Mouse (Mus musculus) lung, postnatal 36 days (tissue): ENCODE measurements at regions not wholly inside any gene's neighbourhood (a gene's known extent, or its start where the extent isn't known, plus 50 kb on each side); places are given as distances from the start of the nearest gene placed in this dataset.
A peak's percentile ranks its signal among the peaks of the same experiment; 100 is the strongest.
"Not testable (repeated sequence)": the region's sequence is repeated elsewhere in the genome, so short reads cannot be mapped to it uniquely, and the experiment has no call there.

Experiments
- DNase-seq: peaks from one replicate; pipeline ENCODE4 v3.0.0; 2022; ENCODE audit warnings: mixed read lengths

- no peak for DNase-seq
These were observed 57.3 kb downstream of the Cbln4 start for GRCm38 (mm10) chr2:171985813-171986572.

GRCm38 (mm10) chr2:171969311-171969905 is 73.9 kb downstream of the Cbln4 start:
- DNase-seq, result no peak

DNA sequence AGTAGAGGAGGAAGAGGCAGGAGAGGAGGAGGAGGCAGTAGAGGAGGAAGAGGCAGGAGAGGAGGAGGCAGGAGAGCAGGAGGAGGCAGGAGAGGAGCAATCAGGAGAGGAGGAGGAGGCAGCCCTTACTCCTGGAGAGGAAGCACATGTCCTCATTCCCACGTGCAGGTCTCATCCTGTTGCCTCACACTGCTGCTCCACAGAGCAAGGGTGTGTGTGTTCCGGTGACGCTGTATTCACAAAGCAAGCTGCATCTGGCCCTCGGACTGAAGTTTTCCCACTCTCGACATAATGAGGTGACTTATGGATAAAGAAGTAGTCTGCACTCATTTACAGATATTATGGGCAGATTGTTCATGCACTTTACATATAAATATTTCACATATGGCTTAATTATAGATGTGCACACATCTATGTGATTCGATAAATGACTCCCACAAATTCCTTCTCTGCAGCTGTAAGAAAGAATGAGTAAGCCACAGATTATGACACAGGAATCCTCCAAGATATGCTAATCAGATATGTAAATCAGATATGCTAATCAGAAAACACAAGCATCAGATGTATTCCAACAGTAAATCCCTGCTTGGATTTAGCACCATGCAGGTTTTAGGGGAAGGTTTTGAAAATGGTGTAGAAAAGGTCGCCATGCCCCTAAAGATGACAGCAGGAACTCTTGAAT is 96.6 kb downstream of the Cbln4 start:
- no peak for DNase-seq

DNA sequence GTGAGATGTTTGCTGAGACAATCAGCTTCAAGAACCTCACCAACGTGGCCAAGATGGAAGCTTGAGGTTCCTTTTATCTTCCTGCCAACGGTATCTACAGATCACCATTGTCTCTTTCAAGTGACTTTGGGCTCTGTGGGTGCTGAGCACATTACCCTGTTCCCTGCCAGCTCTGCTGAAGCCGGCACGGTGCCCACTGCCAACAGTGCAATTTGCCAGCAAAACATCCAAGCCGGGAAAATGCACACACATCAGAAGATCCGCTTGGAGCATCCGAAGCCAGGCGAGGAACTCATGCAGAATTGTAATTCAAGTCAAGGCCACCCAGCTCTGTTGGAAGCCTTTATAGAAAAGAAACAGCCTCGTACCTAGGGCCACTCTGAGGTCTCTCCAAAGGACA is 100.6 kb downstream of the Cbln4 start:
- DNase-seq, result no peak

DNA sequence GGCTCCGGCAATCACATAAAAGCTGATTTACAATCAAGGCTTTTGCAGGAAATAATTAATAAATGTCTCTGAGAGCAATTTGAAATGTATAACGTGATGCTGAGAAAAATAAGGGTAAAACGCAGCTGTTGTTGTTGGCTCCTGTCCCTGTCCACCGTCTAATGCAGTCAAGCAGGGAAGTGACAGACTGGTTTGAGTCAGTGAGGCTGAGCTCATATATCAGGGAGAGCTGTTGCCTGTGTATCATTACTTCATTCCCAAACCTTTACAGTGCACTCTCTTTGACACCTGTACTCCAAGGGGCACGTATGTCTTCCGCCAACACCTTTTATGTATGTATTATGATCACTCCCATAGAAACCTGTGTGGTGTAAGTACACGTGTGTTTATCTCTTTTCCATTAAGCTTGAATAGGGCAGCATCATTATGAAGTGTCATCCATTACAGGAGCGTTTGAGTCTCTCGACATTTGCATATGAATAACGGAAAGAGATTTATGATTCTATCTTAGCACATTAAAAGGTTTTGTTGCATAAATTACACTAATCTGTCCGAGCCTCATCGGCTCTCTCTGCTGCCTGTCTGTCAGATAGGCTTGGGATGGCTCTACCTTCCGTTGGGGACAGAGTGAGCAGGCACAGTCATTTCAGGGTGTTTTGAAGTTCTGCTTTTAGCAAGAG is 107.5 kb downstream of the Cbln4 start:
- no peak for DNase-seq

- DNase-seq, result no peak
These were observed 122.3 kb downstream of the Cbln4 start for GRCm38 (mm10) chr2:171920960-171921359.

- no peak for DNase-seq
These were observed 156.0 kb downstream of the Cbln4 start for GRCm38 (mm10) chr2:171887306-171887705.

GRCm38 (mm10) chr2:171879238-171879960 is 163.9 kb downstream of the Cbln4 start:
- not testable (repeated sequence) for DNase-seq

DNA sequence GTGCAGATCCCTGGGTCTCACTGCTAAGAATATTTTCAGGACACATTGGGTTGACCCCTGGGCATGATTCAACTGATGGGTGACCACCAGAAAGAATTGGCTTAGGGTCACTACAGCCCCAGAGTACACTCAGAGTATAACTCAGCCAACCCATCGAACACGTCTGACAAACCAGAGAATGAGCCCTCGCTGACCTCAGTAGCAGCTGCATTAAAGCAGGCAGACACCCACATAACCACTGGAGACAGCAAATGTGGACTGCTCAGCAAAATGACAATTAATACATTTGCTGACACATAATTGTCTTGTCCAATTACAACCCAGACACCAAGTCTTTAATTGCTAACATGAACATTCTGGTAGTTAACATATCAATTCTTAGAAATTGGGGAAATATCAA is 175.7 kb downstream of the Cbln4 start:
- no peak for DNase-seq

DNA sequence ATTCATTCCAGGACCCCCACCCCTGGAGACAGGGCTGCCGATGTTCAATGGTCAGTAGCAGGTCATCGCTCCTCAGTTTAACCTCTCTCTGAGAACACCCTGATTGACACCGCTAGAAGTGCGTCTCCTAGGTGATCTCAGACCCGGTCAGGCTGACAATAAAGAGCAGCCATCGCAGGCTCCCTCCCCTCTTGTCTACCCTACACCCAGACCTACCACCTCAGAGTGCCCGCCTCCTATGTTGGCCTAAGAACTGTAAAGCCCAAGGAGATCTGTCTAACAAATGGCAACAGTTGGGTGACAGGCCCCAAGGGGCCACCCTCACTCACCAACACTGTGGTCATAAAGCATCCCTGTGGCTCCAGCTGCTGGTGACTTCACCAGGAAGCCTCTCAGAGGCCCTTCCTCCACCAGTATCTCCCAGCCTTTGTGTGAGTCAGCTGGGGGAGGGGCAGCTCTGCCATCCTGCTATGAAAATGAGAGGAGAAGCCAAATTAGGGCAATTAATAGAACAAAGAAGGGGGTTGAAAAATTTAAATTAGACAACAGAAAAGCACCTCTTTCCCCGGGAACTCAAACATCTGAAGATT is 178.8 kb downstream of the Cbln4 start:
- DNase-seq, result no peak

DNA sequence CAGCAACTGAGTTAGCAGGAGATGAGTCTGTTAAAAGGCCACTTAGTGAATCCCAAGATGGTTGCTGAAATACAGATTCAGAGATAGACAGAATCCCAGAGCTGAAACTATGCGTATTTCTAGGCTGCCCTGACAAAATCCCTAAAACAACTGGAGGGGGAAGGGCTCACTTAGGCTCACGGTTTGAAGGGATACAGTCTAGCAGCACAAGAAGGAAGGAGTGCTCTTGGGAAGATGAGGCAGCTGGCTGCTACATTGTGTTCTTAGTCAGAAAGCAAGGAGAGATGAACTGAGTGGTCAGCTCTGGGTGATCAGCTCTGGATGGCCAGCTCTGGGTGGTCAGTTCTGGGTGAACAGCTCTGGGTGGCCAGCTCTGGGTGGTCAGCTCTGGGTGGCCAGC is 180.6 kb downstream of the Cbln4 start:
- no peak for DNase-seq

DNA sequence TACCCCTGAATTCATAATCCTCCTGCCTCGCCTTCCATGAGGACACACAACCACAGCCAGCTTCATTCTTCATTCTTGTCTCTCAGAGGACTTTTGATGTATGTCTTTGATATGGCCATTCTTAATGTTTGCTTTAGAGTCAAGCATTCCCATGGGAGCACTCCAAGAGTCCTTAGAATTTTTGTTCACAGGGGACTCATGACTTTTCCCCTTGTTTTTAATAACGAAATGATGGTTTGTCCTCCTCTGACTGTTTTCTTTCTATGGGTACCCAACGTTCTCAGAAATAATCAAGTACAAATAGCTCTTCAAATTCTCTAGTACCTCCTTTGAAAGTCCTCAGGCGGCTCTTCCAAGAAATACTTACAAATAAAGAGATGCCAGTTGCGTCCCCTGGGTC is 184.4 kb downstream of the Cbln4 start:
- peak; percentile 60 for DNase-seq

GRCm38 (mm10) chr2:171856491-171856890 is 186.8 kb downstream of the Cbln4 start:
- no peak for DNase-seq

DNA sequence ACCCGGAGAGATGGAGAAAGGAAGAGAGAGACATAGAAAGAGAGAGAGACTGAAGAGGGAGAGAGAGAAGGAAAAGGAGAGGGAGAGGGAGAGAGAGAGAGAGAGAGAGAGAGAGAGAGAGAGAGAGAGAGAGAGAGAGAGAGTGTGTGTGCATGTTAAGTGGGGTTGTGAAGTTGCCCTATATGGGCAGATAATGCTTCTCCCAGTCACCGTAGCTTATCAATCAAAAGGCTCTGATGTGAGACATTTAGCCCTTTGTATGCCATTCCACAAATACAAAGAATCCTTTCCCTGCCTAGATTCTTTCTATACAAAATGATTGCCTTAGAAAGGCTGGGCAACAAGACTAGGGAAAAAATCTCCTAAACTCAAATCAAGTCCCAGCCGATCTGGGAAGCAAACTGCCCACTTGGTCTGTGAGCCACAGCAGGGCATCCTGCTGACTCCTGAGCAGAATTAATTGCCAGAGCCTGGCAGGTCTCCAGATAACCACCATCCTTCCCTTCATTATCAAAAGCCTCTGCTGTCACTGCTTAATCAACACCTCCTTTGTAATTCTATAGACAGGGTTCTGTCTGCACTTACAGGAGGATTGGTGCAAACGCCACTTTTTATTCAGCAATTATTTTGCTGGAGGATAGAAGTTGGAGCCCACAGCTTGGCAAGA is 196.3 kb downstream of the Cbln4 start:
- no peak for DNase-seq

DNA sequence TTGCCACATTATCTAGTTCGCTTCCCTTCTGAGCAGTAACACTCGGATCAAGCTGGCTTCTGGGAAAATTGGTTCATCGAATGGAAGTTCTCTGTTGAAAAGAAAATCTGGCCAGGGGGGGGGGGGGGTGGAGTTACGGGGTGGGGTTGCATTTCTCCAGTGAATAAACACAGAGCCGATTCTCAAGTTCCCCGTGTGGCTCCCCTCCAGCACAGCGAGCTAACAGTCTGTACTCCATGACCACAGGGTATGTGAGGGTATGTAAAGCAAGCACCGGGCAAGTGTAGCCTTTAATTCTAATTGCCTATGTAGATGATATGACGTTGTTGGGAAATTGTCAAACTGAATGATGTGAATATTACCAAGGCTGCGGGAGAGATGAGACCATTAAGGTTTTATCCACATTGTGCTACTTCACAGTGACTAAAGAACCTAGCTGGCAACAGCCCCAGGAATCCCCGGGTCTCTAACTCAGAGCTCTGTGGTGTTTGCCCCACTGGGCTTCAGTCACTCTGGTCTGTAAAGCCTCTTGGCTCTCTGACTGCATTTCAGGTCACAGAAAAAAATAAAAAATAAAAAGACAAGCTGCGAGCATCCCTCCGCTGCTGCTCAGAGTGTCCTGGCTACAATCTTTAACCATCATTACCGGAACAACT is 203.1 kb downstream of the Cbln4 start:
- no peak for DNase-seq

GRCm38 (mm10) chr2:171822156-171822555 is 221.1 kb downstream of the Cbln4 start:
- DNase-seq, result peak; percentile 6

- DNase-seq, result no peak
These were observed 224.8 kb downstream of the Cbln4 start for GRCm38 (mm10) chr2:171818504-171818903.

- DNase-seq, result no peak
These were observed 226.4 kb downstream of the Cbln4 start for GRCm38 (mm10) chr2:171816685-171817419.

- no peak for DNase-seq
These were observed 230.6 kb downstream of the Cbln4 start for GRCm38 (mm10) chr2:171812701-171813100.

- DNase-seq, result no peak
These were observed 237.9 kb downstream of the Cbln4 start for GRCm38 (mm10) chr2:171805376-171805775.
